Mouse (Mus musculus): Measurements from ENCODE around the gene Atp6v1g3. TPM values are rescaled to one million over a fixed set of nuclear protein-coding genes. Genes with fewer than 3 reads are reported as not detected.
A peak's percentile ranks its signal among the peaks of the same experiment; 100 is the strongest.

Atp6v1g3 gene
- polyA plus RNA-seq, 1 experiment from 2014 or later, result not detected

DNA sequence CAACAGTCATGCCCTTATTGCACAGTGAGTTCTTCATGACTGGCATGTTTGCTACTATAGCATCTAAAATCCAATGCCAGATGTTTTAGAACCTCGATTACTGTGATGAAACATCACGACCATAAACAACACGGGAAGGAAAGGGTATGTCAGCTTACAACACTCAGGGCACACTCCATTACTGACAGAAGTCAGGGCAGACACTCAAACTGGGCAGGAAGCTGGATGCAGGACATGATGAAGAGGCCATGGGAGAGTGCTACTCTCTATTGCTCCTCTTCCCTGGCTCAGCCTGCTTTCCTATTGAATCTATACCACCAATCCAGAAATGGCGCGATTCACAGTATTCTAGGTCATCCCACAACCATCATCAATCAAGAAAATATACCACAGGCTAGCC lies 28.4 kb downstream of the Atp6v1g3 start:
- H3K9me3 ChIP-seq (replicated peaks; ENCODE audit: control insufficient read depth, low read length), result no peaks in the 10 kb centered on the region
- WGBS, result 84% methylated on average over 5 of the region's 5 CpGs
- no peaks in the 10 kb centered on the region for H3K27me3 ChIP-seq (ENCODE audit: control insufficient read depth, insufficient read depth, low read length)
- H3K27ac ChIP-seq (ENCODE audit: low read length), result no peak overlapping the region
- H3K4me3 ChIP-seq (replicated peaks; ENCODE audit: low read length), result no peak overlapping the region
- ATAC-seq (ENCODE audit: insufficient read depth, low FRiP score), result no peak
- H3K9ac ChIP-seq (ENCODE audit: low read length), result no peak overlapping the region
- no peak overlapping the region for H3K4me2 ChIP-seq (ENCODE audit: low read depth, low read length)
- H3K36me3 ChIP-seq (ENCODE audit: control insufficient read depth, insufficient read depth, low read length), result no peaks in the 10 kb centered on the region
- no peaks in the 10 kb centered on the region for H3K4me1 ChIP-seq (ENCODE audit: control insufficient read depth, insufficient read depth, low read length)

- H3K4me2 ChIP-seq (ENCODE audit: low read depth, low read length), result no peak overlapping the region
- H3K27me3 ChIP-seq (ENCODE audit: control insufficient read depth, insufficient read depth, low read length), result no peaks in the 10 kb centered on the region
- no peak for ATAC-seq (ENCODE audit: insufficient read depth, low FRiP score)
- no peaks in the 10 kb centered on the region for H3K4me1 ChIP-seq (ENCODE audit: control insufficient read depth, insufficient read depth, low read length)
- no peaks in the 10 kb centered on the region for H3K9me3 ChIP-seq (replicated peaks; ENCODE audit: control insufficient read depth, low read length)
- 83% methylated on average over 2 of the region's 2 CpGs for WGBS
- no peaks in the 10 kb centered on the region for H3K36me3 ChIP-seq (ENCODE audit: control insufficient read depth, insufficient read depth, low read length)
- no peak overlapping the region for H3K9ac ChIP-seq (ENCODE audit: low read length)
- H3K4me3 ChIP-seq (replicated peaks; ENCODE audit: low read length), result no peak overlapping the region
- H3K27ac ChIP-seq (ENCODE audit: low read length), result no peak overlapping the region
Observed at GRCm38 (mm10) chr1:138302756-138303155, 29.2 kb downstream of the Atp6v1g3 start.

DNA sequence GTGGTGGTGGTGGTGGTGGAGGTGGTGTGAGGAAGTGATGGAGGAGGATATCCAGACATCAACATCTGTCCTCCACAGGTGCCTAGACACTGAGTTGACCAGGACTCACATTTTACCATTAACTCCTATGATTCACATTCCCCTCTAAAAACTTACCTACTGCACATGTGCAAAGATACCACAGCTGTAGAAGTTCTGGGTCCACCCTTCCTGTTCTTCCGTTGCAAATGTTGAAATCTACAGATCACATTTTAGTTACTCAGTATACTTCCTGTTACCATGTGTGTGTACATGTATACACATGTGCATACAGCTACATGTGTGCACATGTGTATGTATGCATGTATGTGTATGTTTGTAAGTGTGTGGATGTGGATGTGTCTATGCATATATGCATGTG lies 29.8 kb downstream of the Atp6v1g3 start:
- Histone ChIP-seq H3K4me3 (replicated peaks; ENCODE audit: low read length) (no peak overlapping the region), H3K9ac (ENCODE audit: low read length) (no peak overlapping the region), H3K4me1 (ENCODE audit: control insufficient read depth, insufficient read depth, low read length) (no peaks in the 10 kb centered on the region), H3K9me3 (replicated peaks; ENCODE audit: control insufficient read depth, low read length) (no peaks in the 10 kb centered on the region), H3K27me3 (ENCODE audit: control insufficient read depth, insufficient read depth, low read length) (no peaks in the 10 kb centered on the region), H3K36me3 (ENCODE audit: control insufficient read depth, insufficient read depth, low read length) (no peaks in the 10 kb centered on the region), H3K27ac (ENCODE audit: low read length) (no peak overlapping the region), H3K4me2 (ENCODE audit: low read depth, low read length) (no peak overlapping the region)
- ATAC-seq (ENCODE audit: insufficient read depth, low FRiP score), result no peak
- WGBS, result 80% methylated on average over 1 of the region's 1 CpGs

GRCm38 (mm10) chr1:138304141-138304915 lies 30.8 kb downstream of the Atp6v1g3 start:
- Histone ChIP-seq H3K36me3 (ENCODE audit: control insufficient read depth, insufficient read depth, low read length) (no peaks in the 10 kb centered on the region), H3K9me3 (replicated peaks; ENCODE audit: control insufficient read depth, low read length) (no peaks in the 10 kb centered on the region), H3K27me3 (ENCODE audit: control insufficient read depth, insufficient read depth, low read length) (no peaks in the 10 kb centered on the region), H3K4me1 (ENCODE audit: control insufficient read depth, insufficient read depth, low read length) (no peaks in the 10 kb centered on the region), H3K9ac (ENCODE audit: low read length) (no peak overlapping the region), H3K27ac (ENCODE audit: low read length) (no peak overlapping the region), H3K4me3 (replicated peaks; ENCODE audit: low read length) (no peak overlapping the region), H3K4me2 (ENCODE audit: low read depth, low read length) (no peak overlapping the region)
- WGBS, result 55% methylated on average over 8 of the region's 8 CpGs
- no peak for ATAC-seq (ENCODE audit: insufficient read depth, low FRiP score)

GRCm38 (mm10) chr1:138322657-138323056 lies 49.1 kb downstream of the Atp6v1g3 start:
- Histone ChIP-seq H3K27ac (ENCODE audit: low read length) (peak overlapping the region; percentile 6; the same call in 1 of the 2 replicates), H3K9ac (ENCODE audit: low read length) (no peak overlapping the region), H3K4me2 (ENCODE audit: low read depth, low read length) (no peak overlapping the region), H3K36me3 (ENCODE audit: control insufficient read depth, insufficient read depth, low read length) (no peaks in the 10 kb centered on the region), H3K4me3 (replicated peaks; ENCODE audit: low read length) (no peak overlapping the region), H3K9me3 (replicated peaks; ENCODE audit: control insufficient read depth, low read length) (no peaks in the 10 kb centered on the region), H3K27me3 (ENCODE audit: control insufficient read depth, insufficient read depth, low read length) (no peaks in the 10 kb centered on the region), H3K4me1 (ENCODE audit: control insufficient read depth, insufficient read depth, low read length) (no peaks in the 10 kb centered on the region)
- ATAC-seq (ENCODE audit: insufficient read depth, low FRiP score), result no peak
- WGBS, result 43% methylated on average over 3 of the region's 3 CpGs

DNA sequence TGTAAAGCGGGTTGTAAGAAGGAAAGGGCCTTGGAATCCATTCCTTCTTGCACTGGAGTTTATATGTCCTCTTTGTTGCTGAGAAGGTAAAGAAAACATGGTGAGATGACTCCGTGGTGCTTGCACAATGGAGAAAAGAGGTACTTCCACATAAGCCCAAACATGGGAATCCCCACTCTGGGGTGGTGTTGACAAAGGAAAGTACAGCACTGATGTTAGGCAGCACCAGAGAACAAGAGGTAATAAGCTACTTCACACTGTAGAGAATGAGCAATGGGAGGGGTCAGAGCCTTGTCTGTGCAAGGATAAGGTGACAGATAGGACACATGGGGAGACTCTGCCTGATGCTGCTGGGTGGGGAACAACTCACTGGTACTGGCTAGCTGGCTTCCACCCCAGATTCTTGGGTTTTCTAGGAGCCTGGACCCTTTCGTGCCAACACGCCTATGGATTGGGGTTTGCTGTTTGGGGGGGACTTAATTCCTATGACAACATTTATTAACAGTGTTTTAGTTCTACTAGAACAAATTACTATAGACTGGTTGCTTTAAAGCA lies 49.6 kb downstream of the Atp6v1g3 start:
- H3K27me3 ChIP-seq (ENCODE audit: control insufficient read depth, insufficient read depth, low read length), result no peaks in the 10 kb centered on the region
- no peak for ATAC-seq (ENCODE audit: insufficient read depth, low FRiP score)
- peak overlapping the region; percentile 6; the same call in 1 of the 2 replicates for H3K27ac ChIP-seq (ENCODE audit: low read length)
- no peak overlapping the region for H3K4me3 ChIP-seq (replicated peaks; ENCODE audit: low read length)
- H3K36me3 ChIP-seq (ENCODE audit: control insufficient read depth, insufficient read depth, low read length), result no peaks in the 10 kb centered on the region
- H3K4me1 ChIP-seq (ENCODE audit: control insufficient read depth, insufficient read depth, low read length), result no peaks in the 10 kb centered on the region
- H3K4me2 ChIP-seq (ENCODE audit: low read depth, low read length), result no peak overlapping the region
- H3K9ac ChIP-seq (ENCODE audit: low read length), result no peak overlapping the region
- WGBS, result 77% methylated on average over 4 of the region's 4 CpGs
- H3K9me3 ChIP-seq (replicated peaks; ENCODE audit: control insufficient read depth, low read length), result no peaks in the 10 kb centered on the region

- H3K9ac ChIP-seq (ENCODE audit: low read length), result no peak overlapping the region
- no peaks in the 10 kb centered on the region for H3K27me3 ChIP-seq (ENCODE audit: control insufficient read depth, insufficient read depth, low read length)
- 36% methylated on average over 4 of the region's 4 CpGs for WGBS
- no peak overlapping the region for H3K4me2 ChIP-seq (ENCODE audit: low read depth, low read length)
- H3K27ac ChIP-seq (ENCODE audit: low read length), result no peak overlapping the region
- no peak overlapping the region for H3K4me3 ChIP-seq (replicated peaks; ENCODE audit: low read length)
- H3K36me3 ChIP-seq (ENCODE audit: control insufficient read depth, insufficient read depth, low read length), result no peaks in the 10 kb centered on the region
- H3K9me3 ChIP-seq (replicated peaks; ENCODE audit: control insufficient read depth, low read length), result no peaks in the 10 kb centered on the region
- ATAC-seq (ENCODE audit: insufficient read depth, low FRiP score), result no peak
- no peaks in the 10 kb centered on the region for H3K4me1 ChIP-seq (ENCODE audit: control insufficient read depth, insufficient read depth, low read length)
Observed at GRCm38 (mm10) chr1:138326091-138326490, 52.6 kb downstream of the Atp6v1g3 start.

DNA sequence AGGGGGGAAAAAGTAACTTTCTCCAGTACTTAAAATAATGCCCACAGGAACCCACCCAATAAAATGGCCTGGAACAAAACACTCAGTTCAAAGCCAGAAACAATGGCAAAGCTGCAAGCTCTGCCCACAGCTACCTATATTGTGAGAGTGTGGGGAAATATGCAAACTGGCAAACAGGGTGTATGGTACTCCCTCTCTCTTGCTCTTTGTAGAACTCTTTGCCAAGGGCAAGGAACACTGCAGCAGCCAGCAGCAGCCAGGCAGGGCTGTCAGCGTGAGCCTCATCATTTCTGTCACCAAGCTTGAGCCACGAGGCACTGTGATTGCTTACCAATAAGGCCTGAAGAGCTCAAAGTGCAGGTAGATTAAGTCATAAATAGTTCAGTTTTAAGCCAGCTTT lies 53.0 kb downstream of the Atp6v1g3 start:
- no peaks in the 10 kb centered on the region for H3K36me3 ChIP-seq (ENCODE audit: control insufficient read depth, insufficient read depth, low read length)
- no peaks in the 10 kb centered on the region for H3K4me1 ChIP-seq (ENCODE audit: control insufficient read depth, insufficient read depth, low read length)
- ATAC-seq (ENCODE audit: insufficient read depth, low FRiP score), result no peak
- no peak overlapping the region for H3K4me3 ChIP-seq (replicated peaks; ENCODE audit: low read length)
- H3K9me3 ChIP-seq (replicated peaks; ENCODE audit: control insufficient read depth, low read length), result no peaks in the 10 kb centered on the region
- no peak overlapping the region for H3K27ac ChIP-seq (ENCODE audit: low read length)
- H3K9ac ChIP-seq (ENCODE audit: low read length), result no peak overlapping the region
- H3K27me3 ChIP-seq (ENCODE audit: control insufficient read depth, insufficient read depth, low read length), result no peaks in the 10 kb centered on the region
- WGBS, result 45% methylated on average over 2 of the region's 2 CpGs
- H3K4me2 ChIP-seq (ENCODE audit: low read depth, low read length), result no peak overlapping the region

- no peaks in the 10 kb centered on the region for H3K4me1 ChIP-seq (ENCODE audit: control insufficient read depth, insufficient read depth, low read length)
- ATAC-seq (ENCODE audit: insufficient read depth, low FRiP score), result no peak
- H3K27ac ChIP-seq (ENCODE audit: low read length), result no peak overlapping the region
- 65% methylated on average over 18 of the region's 18 CpGs for WGBS
- no peak overlapping the region for H3K4me3 ChIP-seq (replicated peaks; ENCODE audit: low read length)
- H3K27me3 ChIP-seq (ENCODE audit: control insufficient read depth, insufficient read depth, low read length), result no peaks in the 10 kb centered on the region
- no peak overlapping the region for H3K9ac ChIP-seq (ENCODE audit: low read length)
- no peaks in the 10 kb centered on the region for H3K36me3 ChIP-seq (ENCODE audit: control insufficient read depth, insufficient read depth, low read length)
- no peak overlapping the region for H3K4me2 ChIP-seq (ENCODE audit: low read depth, low read length)
- no peaks in the 10 kb centered on the region for H3K9me3 ChIP-seq (replicated peaks; ENCODE audit: control insufficient read depth, low read length)
Observed at GRCm38 (mm10) chr1:138327466-138328245, 54.1 kb downstream of the Atp6v1g3 start.

All from stomach, embryonic 16.5 days (tissue).